Mouse (Mus musculus): Measurements from ENCODE around the gene Tdrkh.

DNA sequence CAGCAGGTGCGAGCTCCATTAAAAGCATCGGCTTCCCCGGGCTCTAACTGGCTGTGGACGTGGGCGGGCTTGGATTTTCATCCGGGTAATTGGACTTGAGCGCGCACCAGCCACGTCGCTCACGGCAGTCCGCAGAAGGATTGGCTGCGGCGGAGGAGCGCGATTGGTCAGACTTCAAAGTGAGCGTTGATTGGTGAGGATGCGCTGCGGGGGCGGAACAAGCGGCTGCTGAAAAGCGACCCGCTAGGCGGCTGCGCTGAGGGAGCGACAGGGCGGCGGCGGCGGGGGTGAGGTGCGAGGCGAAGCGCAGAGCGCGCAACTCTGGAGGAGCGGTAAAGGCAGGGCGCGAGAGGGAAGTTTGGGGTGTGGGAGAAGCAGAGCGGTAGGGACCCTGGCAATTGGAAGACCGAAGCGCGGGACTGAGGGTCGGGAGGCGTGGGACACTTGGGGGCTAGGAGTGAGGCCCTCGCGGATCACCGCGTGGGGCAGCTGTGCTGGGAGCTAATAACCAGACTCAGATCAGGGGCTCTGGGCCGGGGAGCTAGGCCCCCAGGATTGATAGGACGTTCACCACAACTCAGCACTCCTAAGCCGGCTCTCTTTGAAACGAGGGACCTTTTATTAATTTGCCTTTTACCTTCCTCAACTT, at the start of gene Tdrkh:
- no peak for TF ChIP-seq POLR2A (IDR thresholded peaks at IDR 0.05; ENCODE audit: low read depth, low read length)
- TF ChIP-seq CTCF (IDR thresholded peaks at IDR 0.05; ENCODE audit: extremely low read depth, insufficient read depth, insufficient read length, insufficient replicate concordance): no peak

Data from spleen, adult 2 months (tissue).